Mouse (Mus musculus): ENCODE results near the gene Ptprq. TPM values are rescaled to one million over a fixed set of nuclear protein-coding genes. Genes with fewer than 3 reads are reported as not detected.

The Ptprq gene
- polyA plus RNA-seq, 1 experiment from 2014 or later: 0.30 TPM

DNA sequence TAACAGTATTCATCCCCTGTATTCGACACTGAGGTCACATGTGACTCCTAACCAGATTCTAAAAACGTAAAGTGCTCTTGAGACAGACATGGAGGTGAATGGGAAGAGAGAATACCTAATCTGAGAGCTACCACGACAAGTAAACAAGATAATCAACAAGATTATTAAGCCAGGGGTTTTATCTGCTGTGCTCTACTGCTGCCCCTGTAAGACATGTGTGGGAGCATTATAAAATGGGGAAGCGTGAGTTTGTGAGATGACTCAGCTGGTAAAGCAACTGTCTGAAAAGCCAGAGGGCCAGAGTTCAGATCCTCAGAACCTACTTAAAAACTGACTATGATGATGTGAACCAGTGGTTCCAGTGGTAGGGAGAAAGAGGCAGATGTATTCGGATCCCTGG lies 22.7 kb downstream of the Ptprq start:
- H3K4me1 ChIP-seq (ENCODE audit: insufficient read depth): no peaks in the 10 kb centered on the region
- H3K9ac ChIP-seq: no peak overlapping the region
- H3K4me2 ChIP-seq: no peak overlapping the region
- TF ChIP-seq CTCF (IDR thresholded peaks at IDR 0.05; ENCODE audit: low read depth): no peak
- H3K36me3 ChIP-seq (ENCODE audit: insufficient read depth): no peaks in the 10 kb centered on the region
- H3K9me3 ChIP-seq (ENCODE audit: low read depth, low read length): no peaks in the 10 kb centered on the region
- no peak overlapping the region for H3K27ac ChIP-seq (ENCODE audit: low read depth)
- WGBS: 59% methylated on average over 5 of the region's 5 CpGs
- no peaks in the 10 kb centered on the region for H3K27me3 ChIP-seq (ENCODE audit: insufficient read depth, low read length)
- DNase-seq (no peak), ATAC-seq (ENCODE audit: insufficient read depth) (no peak)
- H3K4me3 ChIP-seq (ENCODE audit: low read depth, low read length): no peak overlapping the region

DNA sequence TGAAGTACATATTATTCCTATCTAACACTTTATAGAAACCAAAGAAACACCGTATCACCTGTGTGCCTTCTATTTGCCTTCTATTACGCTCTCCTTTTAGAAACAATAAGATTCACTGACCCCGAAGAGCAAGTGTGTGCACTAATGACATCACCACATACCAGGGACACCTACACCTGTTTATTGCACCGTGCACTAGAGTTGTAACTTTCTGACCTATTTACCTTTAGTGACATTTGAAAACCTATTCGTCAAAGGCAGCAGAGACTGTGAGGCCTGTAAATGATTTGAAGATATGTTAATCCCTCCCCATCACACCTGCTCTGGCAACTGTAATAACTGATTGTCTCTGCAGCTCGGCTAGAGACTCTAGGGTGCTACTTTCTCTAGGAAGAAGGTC lies 32.5 kb downstream of the Ptprq start:
- Histone ChIP-seq H3K4me3 (ENCODE audit: low read depth, low read length) (no peak overlapping the region), H3K27ac (ENCODE audit: low read depth) (no peak overlapping the region), H3K9ac (no peak overlapping the region), H3K4me1 (ENCODE audit: insufficient read depth) (no peaks in the 10 kb centered on the region), H3K36me3 (ENCODE audit: insufficient read depth) (no peaks in the 10 kb centered on the region), H3K4me2 (no peak overlapping the region), H3K9me3 (ENCODE audit: low read depth, low read length) (no peaks in the 10 kb centered on the region), H3K27me3 (ENCODE audit: insufficient read depth, low read length) (no peaks in the 10 kb centered on the region)
- ATAC-seq (ENCODE audit: insufficient read depth) (no peak), DNase-seq (no peak)
- TF ChIP-seq CTCF (IDR thresholded peaks at IDR 0.05; ENCODE audit: low read depth): no peak
- WGBS: 46% methylated on average over 6 of the region's 6 CpGs

- Histone ChIP-seq H3K9me3 (ENCODE audit: low read depth, low read length) (no peaks in the 10 kb centered on the region), H3K9ac (no peak overlapping the region), H3K4me3 (ENCODE audit: low read depth, low read length) (no peak overlapping the region), H3K27ac (ENCODE audit: low read depth) (no peak overlapping the region), H3K27me3 (ENCODE audit: insufficient read depth, low read length) (no peaks in the 10 kb centered on the region), H3K4me2 (no peak overlapping the region), H3K36me3 (ENCODE audit: insufficient read depth) (no peaks in the 10 kb centered on the region), H3K4me1 (ENCODE audit: insufficient read depth) (no peaks in the 10 kb centered on the region)
- WGBS: 55% methylated on average over 1 of the region's 1 CpGs
- DNase-seq (no peak), ATAC-seq (ENCODE audit: insufficient read depth) (no peak)
- TF ChIP-seq CTCF (IDR thresholded peaks at IDR 0.05; ENCODE audit: low read depth): no peak
Observed at GRCm38 (mm10) chr10:107675994-107676393, 43.9 kb downstream of the Ptprq start.

DNA sequence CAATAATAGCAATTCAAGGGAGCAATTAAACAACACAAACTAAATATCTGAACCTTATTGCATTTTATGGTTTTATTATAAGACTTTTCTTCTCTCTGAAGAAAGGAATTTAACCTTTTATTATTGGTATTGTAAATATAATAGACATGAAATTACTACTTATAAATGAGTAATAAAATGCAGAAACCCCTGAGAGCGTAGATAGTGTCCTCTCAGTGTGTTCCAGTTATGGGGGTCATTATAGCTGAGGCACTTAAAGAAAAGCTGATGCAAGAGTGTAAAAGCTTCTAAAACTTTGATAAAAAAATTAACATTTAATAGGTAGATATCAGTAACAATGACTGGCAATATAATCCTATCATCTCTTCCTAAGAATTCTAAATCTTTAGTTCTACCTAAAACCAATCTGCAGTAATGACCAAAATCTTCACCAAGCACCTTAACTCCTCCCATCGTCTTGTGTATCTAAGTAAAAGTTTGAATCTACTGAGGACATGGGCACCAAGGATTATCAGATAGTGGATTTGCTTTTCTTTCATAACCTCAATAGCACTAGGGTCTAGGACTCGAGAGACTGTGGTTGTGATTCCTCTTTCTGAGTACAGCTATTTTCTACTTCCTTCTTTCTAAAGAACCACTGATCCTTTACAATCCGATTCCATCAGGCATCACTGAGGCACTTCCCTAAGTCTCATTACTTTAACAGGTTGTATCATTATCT lies 51.3 kb downstream of the Ptprq start:
- no peaks in the 10 kb centered on the region for H3K4me1 ChIP-seq (ENCODE audit: insufficient read depth)
- no peaks in the 10 kb centered on the region for H3K36me3 ChIP-seq (ENCODE audit: insufficient read depth)
- H3K9me3 ChIP-seq (ENCODE audit: low read depth, low read length): no peaks in the 10 kb centered on the region
- no peak overlapping the region for H3K4me3 ChIP-seq (ENCODE audit: low read depth, low read length)
- ATAC-seq (ENCODE audit: insufficient read depth) (no peak), DNase-seq (no peak)
- no peak overlapping the region for H3K9ac ChIP-seq
- H3K27ac ChIP-seq (ENCODE audit: low read depth): no peak overlapping the region
- no peak for TF ChIP-seq CTCF (IDR thresholded peaks at IDR 0.05; ENCODE audit: low read depth)
- no peaks in the 10 kb centered on the region for H3K27me3 ChIP-seq (ENCODE audit: insufficient read depth, low read length)
- 80% methylated on average over 4 of the region's 4 CpGs for WGBS
- H3K4me2 ChIP-seq: no peak overlapping the region

DNA sequence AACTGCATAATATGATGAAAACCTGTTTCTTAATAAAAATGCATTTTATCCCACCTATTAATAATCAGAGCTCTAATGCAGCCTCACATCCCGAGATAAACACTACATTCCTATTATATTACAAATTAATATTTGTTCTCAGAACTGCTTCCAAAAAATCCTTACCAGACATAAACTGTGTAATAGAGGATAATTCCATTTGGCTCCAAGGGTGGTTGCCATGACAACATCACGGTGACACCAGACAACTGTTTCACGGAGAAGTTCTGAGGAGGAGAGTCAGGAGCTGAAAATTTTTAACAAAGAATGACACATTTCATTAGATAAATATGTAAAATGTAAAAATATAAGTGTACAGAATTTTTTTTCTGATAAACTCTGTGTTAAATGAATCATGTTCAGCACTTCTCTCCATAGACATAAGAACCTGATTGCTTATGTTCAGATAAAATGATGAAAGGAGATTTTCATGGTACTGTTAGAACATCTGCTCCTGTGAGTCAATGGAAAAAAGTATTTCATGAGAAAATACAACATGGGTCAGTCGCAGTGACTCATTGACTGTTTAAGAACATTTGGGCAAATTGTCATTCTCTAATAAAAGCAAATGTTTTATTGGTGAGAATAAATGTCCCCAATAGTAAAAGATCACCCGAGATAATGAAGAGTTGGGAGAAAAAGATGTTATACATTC lies 57.3 kb downstream of the Ptprq start:
- no peaks in the 10 kb centered on the region for H3K4me1 ChIP-seq (ENCODE audit: insufficient read depth)
- DNase-seq (peak; percentile 94), ATAC-seq (ENCODE audit: insufficient read depth) (peak; percentile 98)

GRCm38 (mm10) chr10:107661970-107662369 lies 57.9 kb downstream of the Ptprq start:
- Histone ChIP-seq H3K4me1 (ENCODE audit: insufficient read depth) (no peaks in the 10 kb centered on the region), H3K36me3 (ENCODE audit: insufficient read depth) (no peaks in the 10 kb centered on the region), H3K27ac (ENCODE audit: low read depth) (no peak overlapping the region), H3K9ac (no peak overlapping the region), H3K4me2 (no peak overlapping the region), H3K9me3 (ENCODE audit: low read depth, low read length) (no peaks in the 10 kb centered on the region), H3K4me3 (ENCODE audit: low read depth, low read length) (no peak overlapping the region), H3K27me3 (ENCODE audit: insufficient read depth, low read length) (no peaks in the 10 kb centered on the region)
- WGBS: 57% methylated on average over 3 of the region's 3 CpGs
- ATAC-seq (ENCODE audit: insufficient read depth) (peak; percentile 51; the same call in 1 of the 2 replicates), DNase-seq (peak; percentile 8)
- no peak for TF ChIP-seq CTCF (IDR thresholded peaks at IDR 0.05; ENCODE audit: low read depth)

More for the DNA sequence above, 57.3 kb downstream of the Ptprq start:
- no peak for TF ChIP-seq CTCF (IDR thresholded peaks at IDR 0.05; ENCODE audit: low read depth)
- Histone ChIP-seq H3K4me2 (no peak overlapping the region), H3K36me3 (ENCODE audit: insufficient read depth) (no peaks in the 10 kb centered on the region), H3K27ac (ENCODE audit: low read depth) (no peak overlapping the region; the same call in 1 of the 2 replicates), H3K9ac (no peak overlapping the region), H3K27me3 (ENCODE audit: insufficient read depth, low read length) (no peaks in the 10 kb centered on the region), H3K9me3 (ENCODE audit: low read depth, low read length) (no peaks in the 10 kb centered on the region), H3K4me3 (ENCODE audit: low read depth, low read length) (no peak overlapping the region)
- 26% methylated on average over 5 of the region's 5 CpGs for WGBS

- H3K27me3 ChIP-seq (ENCODE audit: insufficient read depth, low read length): no peaks in the 10 kb centered on the region
- ATAC-seq (ENCODE audit: insufficient read depth) (no peak), DNase-seq (no peak)
- no peak overlapping the region for H3K4me3 ChIP-seq (ENCODE audit: low read depth, low read length)
- H3K4me1 ChIP-seq (ENCODE audit: insufficient read depth): no peaks in the 10 kb centered on the region
- 88% methylated on average over 2 of the region's 2 CpGs for WGBS
- no peak overlapping the region for H3K9ac ChIP-seq
- H3K9me3 ChIP-seq (ENCODE audit: low read depth, low read length): no peaks in the 10 kb centered on the region
- H3K27ac ChIP-seq (ENCODE audit: low read depth): no peak overlapping the region
- H3K4me2 ChIP-seq: no peak overlapping the region
- H3K36me3 ChIP-seq (ENCODE audit: insufficient read depth): no peaks in the 10 kb centered on the region
- no peak for TF ChIP-seq CTCF (IDR thresholded peaks at IDR 0.05; ENCODE audit: low read depth)
Observed at GRCm38 (mm10) chr10:107659141-107659540, 60.7 kb downstream of the Ptprq start.

Data from lung, embryonic 14.5 days (tissue).